Mouse (Mus musculus) erythroblast, embryonic 14.5 days (primary cell): ENCODE measurements around the gene Rabl6.

Source experiments
- GATA1 ChIP-seq: IDR thresholded peaks from 2 replicates; pipeline ENCODE4 v1.6.1; 2012; ENCODE audit warnings: low read length, inconsistent platforms, mixed read lengths
- TAL1 ChIP-seq: IDR thresholded peaks from 3 replicates; pipeline ENCODE4 v1.6.1; 2012; ENCODE audit warnings: low read length, inconsistent platforms, mixed read lengths

DNA sequence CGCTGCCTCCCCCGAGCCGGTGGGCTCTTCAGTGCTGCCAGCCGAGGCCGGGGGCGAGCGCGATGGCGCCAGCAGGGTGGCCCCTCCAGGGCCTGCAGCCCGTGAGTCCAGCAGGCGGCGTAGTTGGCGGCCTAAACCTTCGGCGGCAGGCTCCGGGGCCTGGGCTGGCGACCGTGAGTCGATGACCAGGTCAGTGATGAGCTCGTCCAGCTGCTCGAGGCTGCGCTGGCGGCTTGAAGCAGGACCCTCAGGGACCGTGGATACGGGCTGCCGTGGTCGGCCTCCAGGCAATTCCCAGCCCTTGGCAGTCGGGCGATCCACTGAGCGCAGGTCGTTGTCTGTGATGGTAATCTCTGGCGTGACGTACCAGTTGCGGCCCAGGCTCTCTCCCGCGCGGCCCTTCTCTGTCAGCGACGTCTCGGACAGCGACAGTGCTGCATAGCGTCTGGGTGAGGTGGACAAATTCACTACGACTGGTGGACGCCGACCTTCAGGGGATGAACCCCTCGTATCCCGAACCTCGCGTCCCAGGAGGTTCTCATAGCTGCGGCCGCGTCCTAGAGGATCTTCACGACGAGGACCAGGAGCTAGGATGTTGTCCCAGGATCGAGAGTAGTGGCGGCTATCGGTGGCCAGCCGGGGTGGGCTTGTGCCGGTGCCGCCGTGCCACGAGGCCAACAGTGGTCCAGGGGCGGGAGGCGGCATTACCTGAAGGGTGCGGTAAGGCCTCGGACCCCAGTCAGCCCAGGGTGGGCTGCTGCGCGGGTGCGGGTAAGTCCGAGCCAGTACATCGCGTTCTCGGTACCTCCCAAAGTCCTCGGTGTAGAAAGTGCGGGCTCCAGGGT lies 30.1 kb downstream of the Rabl6 start:
- no peak for TF ChIP-seq GATA1
- TF ChIP-seq TAL1, result no peak
